Mouse (Mus musculus) left cerebral cortex, adult 2 months (tissue): Measurements from ENCODE around the gene Hcar2. TPM values are rescaled to one million over a fixed set of nuclear protein-coding genes. Genes with fewer than 3 reads are reported as not detected.

Experiments
- DNase-seq, 2 experiments: peaks; one replicate each; pipeline ENCODE4 v3.0.0; 2021 to 2022; ENCODE audit warnings: low spot score in 2 of 2, mixed read lengths in 1 of 2; ENCODE audit errors: extremely low spot score in 1 of 2
- H3K27ac ChIP-seq: fragments of 200-600 bp; 2 replicates; pipeline ENCODE4 v1.8.1; 2022
- H3K4me3 ChIP-seq: fragments of 200-600 bp; 2 replicates; pipeline ENCODE4 v1.8.1; 2022
- CTCF ChIP-seq: fragments of 200-600 bp; IDR thresholded peaks from 2 replicates; pipeline ENCODE4 v1.8.1; 2022; ENCODE audit warnings: antibody characterized with exemption, mild to moderate bottlenecking, moderate library complexity
- intact Hi-C: fragments of 180-260 bp; cut with DNase I; formaldehyde crosslinking; loops from one replicate; pipeline ENCODE4 v1.15.1; 2025
- total RNA-seq, 2 experiments: library from RNA; stranded (reverse); gene quantifications; 2 replicates each; pipeline ENCODE4 v1.2.3; 2021

Hcar2 gene
- total RNA-seq, 2 experiments from 2014 or later: not detected

DNA sequence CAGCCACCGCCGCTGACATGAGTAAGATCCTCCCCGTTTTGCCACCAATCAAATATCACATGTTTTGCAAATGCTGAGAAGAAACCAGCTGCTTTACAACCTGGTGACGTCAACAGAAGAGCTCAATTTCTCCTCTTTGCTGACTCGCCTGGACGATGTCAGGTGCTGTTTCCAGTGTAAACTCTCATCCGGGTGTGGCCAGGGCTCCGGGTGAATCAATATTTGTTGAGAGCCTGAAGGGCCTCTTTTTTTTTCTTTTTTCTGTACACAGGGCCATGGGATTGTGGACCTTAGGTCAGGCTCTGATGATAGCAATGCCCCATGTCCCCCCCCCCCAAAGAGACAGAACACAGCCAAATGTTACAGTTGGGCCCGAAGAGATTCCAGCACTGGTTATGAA is 10.8 kb downstream of the Hcar2 start:
- no peak for TF ChIP-seq CTCF
- no peak overlapping the region for H3K27ac ChIP-seq
- no peak overlapping the region for H3K4me3 ChIP-seq
- intact Hi-C loops: no loop called here
- DNase-seq: no peak

- intact Hi-C loops: no loop called here
- H3K4me3 ChIP-seq: no peak overlapping the region
- no peak for DNase-seq
- no peak overlapping the region for H3K27ac ChIP-seq
- TF ChIP-seq CTCF: no peak
These were observed 11.3 kb downstream of the Hcar2 start for GRCm38 (mm10) chr5:123853877-123854504.

- intact Hi-C loops: no loop called here
- Histone ChIP-seq H3K4me3 (no peak overlapping the region), H3K27ac (no peak overlapping the region)
- no peak for TF ChIP-seq CTCF
- no peak for DNase-seq
These were observed 13.9 kb downstream of the Hcar2 start for GRCm38 (mm10) chr5:123851398-123851797.

DNA sequence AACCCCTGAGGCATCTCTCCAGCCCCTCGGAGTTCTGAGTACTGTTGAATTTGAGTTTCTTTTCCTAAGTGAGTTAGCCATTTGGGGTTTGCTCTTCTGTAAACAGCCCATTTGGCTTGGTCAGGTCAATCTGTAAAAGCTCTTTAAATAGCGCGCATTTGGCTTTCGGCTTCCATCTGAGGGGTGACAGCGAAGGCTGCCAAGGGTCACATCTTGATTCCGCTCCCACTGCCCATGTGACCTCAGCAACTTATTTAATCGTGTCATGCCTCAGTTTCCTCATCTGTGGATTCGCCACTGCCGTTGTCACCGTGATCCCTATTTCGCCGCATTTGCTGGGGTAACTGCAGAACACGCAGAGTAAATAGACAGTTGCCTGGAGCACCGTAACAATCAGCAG is 21.0 kb downstream of the Hcar2 start:
- Histone ChIP-seq H3K4me3 (no peak overlapping the region), H3K27ac (no peak overlapping the region)
- intact Hi-C loops: no loop called here
- TF ChIP-seq CTCF: no peak
- no peak for DNase-seq

GRCm38 (mm10) chr5:123843816-123844215 is 21.5 kb downstream of the Hcar2 start:
- intact Hi-C loops: no loop called here
- Histone ChIP-seq H3K4me3 (no peak overlapping the region), H3K27ac (no peak overlapping the region)

DNA sequence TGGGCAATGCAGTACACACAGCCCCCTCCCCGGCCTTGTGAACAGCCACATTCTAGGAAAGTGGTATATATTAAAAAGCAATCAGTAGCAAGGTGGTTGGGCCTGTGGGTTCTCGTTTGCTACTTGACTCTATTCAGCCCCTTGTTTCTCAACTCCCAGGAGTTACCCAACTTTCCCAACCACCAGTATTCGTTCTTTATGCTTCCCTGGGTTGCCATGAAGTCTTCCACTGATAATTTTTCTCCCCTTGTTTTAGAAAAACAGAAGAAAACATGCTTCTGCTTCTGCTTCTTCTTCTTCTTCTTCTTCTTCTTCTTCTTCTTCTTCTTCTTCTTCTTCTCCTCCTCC is 22.4 kb downstream of the Hcar2 start:
- intact Hi-C loops: no loop called here
- Histone ChIP-seq H3K27ac (no peak overlapping the region), H3K4me3 (no peak overlapping the region)
- DNase-seq: no peak
- no peak for TF ChIP-seq CTCF

More at GRCm38 (mm10) chr5:123843816-123844215, 21.5 kb downstream of the Hcar2 start:
- DNase-seq: no peak
- no peak for TF ChIP-seq CTCF

DNA sequence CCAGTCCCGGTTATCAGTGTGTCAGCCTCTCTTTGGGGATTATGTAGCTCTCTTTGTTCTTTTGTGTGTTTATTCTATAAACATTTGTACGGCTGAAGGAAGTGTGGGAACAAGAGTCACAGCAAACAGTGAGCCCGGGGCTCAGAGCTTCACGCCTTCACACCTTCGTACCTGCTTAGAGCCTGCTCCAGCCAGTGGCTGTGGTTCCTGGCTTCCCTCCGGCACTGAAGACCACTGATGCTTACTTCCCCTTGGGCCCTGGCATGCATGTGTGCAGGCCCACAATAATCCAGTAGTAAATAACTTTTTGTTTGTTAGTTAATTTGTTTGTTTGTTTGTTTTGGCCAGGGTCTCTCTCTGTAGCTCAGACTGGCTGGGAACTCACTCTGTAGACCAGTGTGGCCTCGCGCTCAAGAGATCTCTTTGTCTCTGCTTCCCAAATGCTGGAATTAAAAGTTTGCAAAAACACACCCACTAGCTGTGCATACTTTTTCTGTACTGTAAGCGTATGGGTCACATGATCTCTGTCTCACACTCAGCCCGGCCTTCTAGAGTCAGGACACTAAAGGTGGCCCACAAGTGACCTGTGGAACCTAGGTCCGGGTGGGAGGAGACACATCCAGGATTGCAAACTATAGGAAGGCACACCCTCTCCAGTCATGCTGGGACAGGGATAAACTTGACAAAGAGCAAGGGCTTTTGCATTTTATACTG is 22.9 kb downstream of the Hcar2 start:
- Histone ChIP-seq H3K4me3 (no peak overlapping the region), H3K27ac (no peak overlapping the region)
- intact Hi-C loops: no loop called here
- no peak for TF ChIP-seq CTCF
- no peak for DNase-seq

DNA sequence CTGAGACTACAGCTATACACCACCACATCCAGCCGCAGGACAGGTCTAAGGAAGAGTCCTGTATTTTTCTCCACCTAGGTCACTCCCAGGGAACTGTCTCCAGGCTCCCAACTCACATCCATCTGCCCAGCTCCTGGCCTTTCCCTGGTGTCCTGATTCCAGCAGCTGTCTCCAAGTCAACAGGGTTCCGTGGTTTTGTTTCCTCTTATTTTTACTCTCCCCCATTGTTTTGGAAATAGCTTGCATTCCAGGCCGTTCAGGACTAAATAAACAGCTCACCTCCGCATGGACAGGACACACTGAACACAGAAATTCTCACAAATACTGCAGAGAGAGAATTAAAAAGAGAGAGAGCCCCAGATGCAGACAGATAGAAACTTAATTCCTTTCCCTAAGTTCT is 27.9 kb downstream of the Hcar2 start:
- no peak for TF ChIP-seq CTCF
- DNase-seq: no peak
- intact Hi-C loops: no loop called here
- Histone ChIP-seq H3K27ac (no peak overlapping the region), H3K4me3 (no peak overlapping the region)

GRCm38 (mm10) chr5:123834836-123835235 is 30.5 kb downstream of the Hcar2 start:
- no peak overlapping the region for H3K4me3 ChIP-seq
- intact Hi-C loops: no loop called here
- DNase-seq: no peak
- TF ChIP-seq CTCF: no peak
- no peak overlapping the region for H3K27ac ChIP-seq

GRCm38 (mm10) chr5:123832309-123832708 is 33.0 kb downstream of the Hcar2 start:
- intact Hi-C loops: no loop called here
- Histone ChIP-seq H3K27ac (no peak overlapping the region), H3K4me3 (no peak overlapping the region)
- DNase-seq: no peak
- no peak for TF ChIP-seq CTCF

DNA sequence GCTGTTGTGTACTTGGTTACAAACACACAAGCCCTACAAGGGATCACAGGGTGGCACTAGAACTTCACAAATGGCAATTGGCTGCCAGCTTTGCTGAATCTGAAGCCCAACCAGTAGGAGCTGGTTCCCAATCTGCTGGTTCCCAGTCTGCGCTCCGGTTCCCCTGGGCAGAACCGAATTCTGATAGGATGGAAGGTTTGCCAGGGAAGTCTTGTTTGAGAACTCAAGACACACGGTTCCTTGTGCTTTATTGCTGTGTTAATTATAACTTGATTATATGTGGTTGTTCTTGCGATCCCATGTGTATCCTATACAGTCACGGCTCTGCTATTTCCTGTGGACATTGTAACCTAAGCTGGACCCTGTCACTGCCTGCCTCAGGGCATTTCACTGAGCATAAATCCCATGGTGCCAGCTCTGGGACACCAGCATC is 37.6 kb downstream of the Hcar2 start:
- intact Hi-C loops: loop anchor here (2.0 to 5.0 kb wide), 2 partner anchors 79 to 170 kb away; partner anchors contain the start of gene Denr
- peak in 1 of 2 experiments; percentile 24 for DNase-seq
- no peak overlapping the region for H3K4me3 ChIP-seq

GRCm38 (mm10) chr5:123822706-123823105 is 42.6 kb downstream of the Hcar2 start:
- intact Hi-C loops: loop anchor here (5.0 kb wide), 1 partner anchor 75 kb away; the partner anchor contains the start of genes Kntc1 and Rsrc2
- H3K4me3 ChIP-seq: no peak overlapping the region
- no peak for DNase-seq
- no peak for TF ChIP-seq CTCF
- no peak overlapping the region for H3K27ac ChIP-seq

More for the DNA sequence above, 37.6 kb downstream of the Hcar2 start:
- no peak overlapping the region for H3K27ac ChIP-seq
- TF ChIP-seq CTCF: peak; percentile 56

DNA sequence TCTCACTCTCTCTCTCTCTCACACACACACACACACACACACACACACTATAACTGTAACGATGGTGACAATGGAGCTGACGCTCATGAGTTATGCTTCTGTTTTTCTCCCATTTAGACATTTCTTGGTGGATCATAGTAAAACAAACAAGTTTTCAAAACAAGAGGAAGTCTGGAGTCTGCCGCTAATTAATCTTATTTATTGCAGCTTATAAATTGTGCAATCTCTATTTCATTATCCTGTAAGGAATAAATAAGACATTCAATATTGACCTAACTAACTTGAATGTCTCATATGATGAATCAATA is 44.1 kb downstream of the Hcar2 start:
- no peak overlapping the region for H3K27ac ChIP-seq
- intact Hi-C loops: loop anchor here (5.0 kb wide), 1 partner anchor 74 kb away; the partner anchor contains the start of genes Kntc1 and Rsrc2
- TF ChIP-seq CTCF: no peak
- DNase-seq: no peak
- H3K4me3 ChIP-seq: no peak overlapping the region
